In genomic region chr16:20677974-20678675, GRCm38 (mm10) we compare ENCODE assay signal across 9 mouse cellular contexts. TPM values are rescaled to one million over a fixed set of nuclear protein-coding genes. Genes with fewer than 3 reads are reported as not detected.
DNase-seq lines count a peak whose midpoint lies in the region; ATAC-seq and TF ChIP-seq lines count a peak whose summit lies in the region.
"Had no signal": no experiment of that assay in that cellular context is flagged by ENCODE, and none has a peak within 500 bp of the region (broad histone marks: within the 10 kb centered on the region; RNA-seq: fewer than 3 reads in every experiment).

No protein-coding gene starts in this region.

- TF ChIP-seq CTCF in brain, embryonic 14.5 days (IDR thresholded peaks at IDR 0.05; ENCODE audit: borderline replicate concordance, extremely low read depth, insufficient read depth, insufficient read length), result no peak
- TF ChIP-seq CTCF in gastrocnemius, adult 2 months (IDR thresholded peaks at IDR 0.05), result no peak
- no peak for TF ChIP-seq CTCF in lung, embryonic 14.5 days (IDR thresholded peaks at IDR 0.05; ENCODE audit: low read depth)

- no peak for TF ChIP-seq POLR2A in brain, embryonic 14.5 days (IDR thresholded peaks at IDR 0.05; ENCODE audit: borderline replicate concordance, extremely low read depth, insufficient read depth, insufficient read length, poor library complexity, severe bottlenecking)

- DNase-seq in brain, embryonic 14.5 days (ENCODE audit: low read depth), result peak; percentile 54
- DNase-seq in gastrocnemius, adult 2 months, result peak; percentile 95
- DNase-seq in kidney, postnatal 14 days, result peak; percentile 83
- DNase-seq in lung, embryonic 14.5 days, result peak; percentile 70
- DNase-seq in spleen, postnatal 4 days (ENCODE audit: low spot score in 2 of 2), result peak; percentile 91 to 93
- DNase-seq in yolk sac, embryonic 10.5 days (ENCODE audit: low spot score), result no peak

- H3K9me3 ChIP-seq in hindbrain, embryonic 13.5 days, result no peaks in the 10 kb centered on the region
- H3K9me3 ChIP-seq in hindbrain, embryonic 16.5 days (ENCODE audit: control insufficient read depth, low read length), result no peaks in the 10 kb centered on the region
- H3K9me3 ChIP-seq in lung, embryonic 14.5 days (ENCODE audit: low read depth, low read length), result no peaks in the 10 kb centered on the region

- H3K4me2 ChIP-seq in hindbrain, embryonic 13.5 days, result no peak overlapping the region
- no peak overlapping the region for H3K4me2 ChIP-seq in hindbrain, embryonic 16.5 days (ENCODE audit: low read length)
- no peak overlapping the region for H3K4me2 ChIP-seq in lung, embryonic 14.5 days

- no peaks in the 10 kb centered on the region for H3K27me3 ChIP-seq in hindbrain, embryonic 13.5 days
- H3K27me3 ChIP-seq in hindbrain, embryonic 16.5 days (replicated peaks; ENCODE audit: control insufficient read depth, insufficient read depth, low read length), result no peaks in the 10 kb centered on the region
- H3K27me3 ChIP-seq in lung, embryonic 14.5 days (ENCODE audit: insufficient read depth, low read length), result no peaks in the 10 kb centered on the region
- H3K27me3 ChIP-seq: CH12.LX had no signal

- 76% methylated on average over 10 of the region's 10 CpGs for WGBS in hindbrain, embryonic 13.5 days
- WGBS in hindbrain, embryonic 16.5 days, result 59% methylated on average over 10 of the region's 10 CpGs
- whole genome bisulfite sequencing in lung, embryonic 14.5 days, result 72% methylated on average over 10 of the region's 10 CpGs

- H3K27ac ChIP-seq in hindbrain, embryonic 13.5 days, result no peak overlapping the region
- no peak overlapping the region for H3K27ac ChIP-seq in hindbrain, embryonic 16.5 days (ENCODE audit: low read depth, low read length)
- peak overlapping the region; percentile 88 for H3K27ac ChIP-seq in gastrocnemius, adult 2 months
- no peak overlapping the region for H3K27ac ChIP-seq in lung, embryonic 14.5 days (ENCODE audit: low read depth)

- no peak overlapping the region for H3K4me3 ChIP-seq in hindbrain, embryonic 13.5 days
- H3K4me3 ChIP-seq in hindbrain, embryonic 16.5 days (ENCODE audit: low read length), result no peak overlapping the region
- peak overlapping the region; percentile 72 for H3K4me3 ChIP-seq in gastrocnemius, adult 2 months
- H3K4me3 ChIP-seq in lung, embryonic 14.5 days (ENCODE audit: low read depth, low read length), result no peak overlapping the region

- peaks cover 78% of the 10 kb centered on the region for H3K36me3 ChIP-seq in hindbrain, embryonic 13.5 days
- peaks cover 73% of the 10 kb centered on the region for H3K36me3 ChIP-seq in hindbrain, embryonic 16.5 days (ENCODE audit: control insufficient read depth, insufficient read depth, low read length)
- H3K36me3 ChIP-seq in lung, embryonic 14.5 days (ENCODE audit: insufficient read depth), result peaks cover 86% of the 10 kb centered on the region

- H3K4me1 ChIP-seq in hindbrain, embryonic 13.5 days (replicated peaks), result peaks cover 25% of the 10 kb centered on the region
- peaks cover 18% of the 10 kb centered on the region for H3K4me1 ChIP-seq in hindbrain, embryonic 16.5 days (ENCODE audit: control insufficient read depth, insufficient read depth, low read depth, low read length)
- H3K4me1 ChIP-seq in lung, embryonic 14.5 days (ENCODE audit: insufficient read depth), result no peaks in the 10 kb centered on the region

- ATAC-seq in hindbrain, embryonic 13.5 days (ENCODE audit: low FRiP score), result 0 out of 2 replicates have a peak, but pooled peaks have one; percentile 8
- no peak for ATAC-seq in hindbrain, embryonic 16.5 days
- no peak for ATAC-seq in lung, embryonic 14.5 days (ENCODE audit: insufficient read depth)

- no peak overlapping the region for H3K9ac ChIP-seq in hindbrain, embryonic 13.5 days
- H3K9ac ChIP-seq in hindbrain, embryonic 16.5 days (ENCODE audit: low read depth, low read length), result no peak overlapping the region
- H3K9ac ChIP-seq in lung, embryonic 14.5 days, result 0 out of 2 replicates have a peak overlapping the region, but pooled peaks have one; percentile 29

- intact Hi-C loops in gastrocnemius, adult 2 months (cut with DNase I), result loop anchor here (2.0 kb wide), 1 partner anchor 15 kb away; the partner anchor contains the start of gene Fam131a

RNA-seq across cellular contexts. Expression of gene Eif4g1, which starts 10.0 kb away (rescaled TPM):
- polyA plus RNA-seq in hindbrain, embryonic 13.5 days (2015; fragmentation: Nextera tagmentation; extraction: Ambion mirVana), result 150 and 151 TPM in 2 replicates
- polyA plus RNA-seq in hindbrain, embryonic 16.5 days (2015; fragmentation: Nextera tagmentation; extraction: Ambion mirVana), result 133 and 143 TPM in 2 replicates
- polyA plus RNA-seq in brain, embryonic 14.5 days (2012; rRNA removed), result 231 and 269 TPM in 2 replicates
- total RNA-seq in gastrocnemius, adult 2 months (2021), result 100 to 1,000 TPM; 428 to 462 TPM
- polyA plus RNA-seq in lung, embryonic 14.5 days (2014; fragmentation: Nextera tagmentation; extraction: Ambion mirVana), result 176 and 191 TPM in 2 replicates

RNA-seq across cellular contexts. Expression of gene Fam131a, which starts 14.9 kb away (rescaled TPM):
- 32.7 and 35.1 TPM in 2 replicates for polyA plus RNA-seq in hindbrain, embryonic 13.5 days (2015; fragmentation: Nextera tagmentation; extraction: Ambion mirVana)
- 49.6 and 56.7 TPM in 2 replicates for polyA plus RNA-seq in hindbrain, embryonic 16.5 days (2015; fragmentation: Nextera tagmentation; extraction: Ambion mirVana)
- 53.5 and 74.8 TPM in 2 replicates for polyA plus RNA-seq in brain, embryonic 14.5 days (2012; rRNA removed)
- total RNA-seq in gastrocnemius, adult 2 months (2021), result 10 to 100 TPM; 46.0 to 62.9 TPM
- polyA plus RNA-seq in lung, embryonic 14.5 days (2014; fragmentation: Nextera tagmentation; extraction: Ambion mirVana), result 3.4 TPM in 2 replicates

RNA-seq across cellular contexts. Expression of gene Psmd2, which starts 26.7 kb away (rescaled TPM):
- 363 and 367 TPM in 2 replicates for polyA plus RNA-seq in hindbrain, embryonic 13.5 days (2015; fragmentation: Nextera tagmentation; extraction: Ambion mirVana)
- polyA plus RNA-seq in hindbrain, embryonic 16.5 days (2015; fragmentation: Nextera tagmentation; extraction: Ambion mirVana), result 372 and 378 TPM in 2 replicates
- polyA plus RNA-seq in brain, embryonic 14.5 days (2012; rRNA removed), result 215 and 226 TPM in 2 replicates
- 100 to 1,000 TPM; 223 to 253 TPM for total RNA-seq in gastrocnemius, adult 2 months (2021)
- polyA plus RNA-seq in lung, embryonic 14.5 days (2014; fragmentation: Nextera tagmentation; extraction: Ambion mirVana), result 345 and 352 TPM in 2 replicates

RNA-seq across cellular contexts. Expression of gene Polr2h, which starts 39.3 kb away (rescaled TPM):
- polyA plus RNA-seq in hindbrain, embryonic 13.5 days (2015; fragmentation: Nextera tagmentation; extraction: Ambion mirVana), result 83.5 and 93.7 TPM in 2 replicates
- 87.7 and 94.6 TPM in 2 replicates for polyA plus RNA-seq in hindbrain, embryonic 16.5 days (2015; fragmentation: Nextera tagmentation; extraction: Ambion mirVana)
- 51.9 and 66.5 TPM in 2 replicates for polyA plus RNA-seq in brain, embryonic 14.5 days (2012; rRNA removed)
- total RNA-seq in gastrocnemius, adult 2 months (2021), result 1 to 10 TPM; 7.6 to 9.2 TPM
- polyA plus RNA-seq in lung, embryonic 14.5 days (2014; fragmentation: Nextera tagmentation; extraction: Ambion mirVana), result 101 and 114 TPM in 2 replicates

RNA-seq across cellular contexts. Expression of gene Clcn2, which starts 39.4 kb away (rescaled TPM):
- 30.2 and 31.1 TPM in 2 replicates for polyA plus RNA-seq in hindbrain, embryonic 13.5 days (2015; fragmentation: Nextera tagmentation; extraction: Ambion mirVana)
- 24.9 and 26.8 TPM in 2 replicates for polyA plus RNA-seq in hindbrain, embryonic 16.5 days (2015; fragmentation: Nextera tagmentation; extraction: Ambion mirVana)
- 80.4 and 100 TPM in 2 replicates for polyA plus RNA-seq in brain, embryonic 14.5 days (2012; rRNA removed)
- 1 to 10 TPM in 1 of 2 experiments, under 1 TPM in 1; 0.89 to 1.0 TPM for total RNA-seq in gastrocnemius, adult 2 months (2021)
- polyA plus RNA-seq in lung, embryonic 14.5 days (2014; fragmentation: Nextera tagmentation; extraction: Ambion mirVana), result 7.5 and 10.1 TPM in 2 replicates
